Comparison of ENCODE assay signal across 8 mouse cellular contexts in the genomic region with DNA sequence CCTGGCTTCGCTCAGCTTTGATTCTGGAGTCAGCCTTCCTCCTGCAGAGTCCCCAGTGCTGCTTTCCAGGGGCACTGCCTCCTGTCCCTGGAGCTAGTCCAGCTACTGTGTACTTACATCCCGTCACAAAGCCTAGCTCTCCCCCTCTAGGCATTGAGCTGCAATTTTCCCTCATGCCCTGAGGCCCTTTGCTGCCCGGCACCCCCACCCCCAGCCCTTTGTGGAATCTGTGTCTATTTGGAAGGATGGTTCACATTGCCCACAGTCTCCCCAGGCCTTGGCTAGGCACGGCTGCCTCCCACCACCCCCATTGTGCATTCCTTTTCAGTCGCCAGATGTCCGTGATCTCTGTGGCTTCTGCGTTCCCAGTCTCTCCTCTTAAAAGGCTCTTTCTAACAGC.
DNase-seq lines count a peak whose midpoint lies in the region; ATAC-seq lines count a peak whose summit lies in the region.

No protein-coding gene starts in this region.

- no peak for DNase-seq in liver, embryonic 11.5 days (ENCODE audit: low spot score)
- DNase-seq in embryo, embryonic 11 days, result peak; percentile 74
- DNase-seq in hindbrain, embryonic 11.5 days (ENCODE audit: low spot score), result peak; percentile 75
- no peak for DNase-seq in urinary bladder, adult 18-20 months (ENCODE audit: low spot score in 2 of 2)
- DNase-seq in spleen, postnatal 10 days (ENCODE audit: low spot score in 2 of 2), result no peak

- H3K4me2 ChIP-seq in liver, embryonic 11.5 days, result no peak overlapping the region
- no peak overlapping the region for H3K4me2 ChIP-seq in liver, embryonic 12.5 days
- H3K4me2 ChIP-seq in hindbrain, embryonic 11.5 days (replicated peaks; ENCODE audit: low read depth, low read length), result no peak overlapping the region; the same call in 1 of the 2 replicates
- no peak overlapping the region for H3K4me2 ChIP-seq in lung, embryonic 15.5 days
- H3K4me2 ChIP-seq in stomach, embryonic 15.5 days, result no peak overlapping the region

- no peaks in the 10 kb centered on the region; the same call in 1 of the 2 replicates for H3K36me3 ChIP-seq in liver, embryonic 11.5 days (ENCODE audit: control insufficient read depth, insufficient read depth, low read length)
- 0 out of 2 replicates have a peak, but pooled peaks cover 4% of the 10 kb centered on the region for H3K36me3 ChIP-seq in liver, embryonic 12.5 days
- H3K36me3 ChIP-seq in hindbrain, embryonic 11.5 days (ENCODE audit: control insufficient read depth, insufficient read depth, low read length), result no peaks in the 10 kb centered on the region
- H3K36me3 ChIP-seq in lung, embryonic 15.5 days, result peaks cover 24% of the 10 kb centered on the region
- no peaks in the 10 kb centered on the region for H3K36me3 ChIP-seq in stomach, embryonic 15.5 days

- ATAC-seq in liver, embryonic 11.5 days (replicated peaks; ENCODE audit: low FRiP score), result peak; percentile 38; the same call in 1 of the 2 replicates
- ATAC-seq in liver, embryonic 12.5 days, result no peak
- ATAC-seq in hindbrain, embryonic 11.5 days (ENCODE audit: low FRiP score), result peak; percentile 82
- ATAC-seq in lung, embryonic 15.5 days (ENCODE audit: borderline replicate concordance, extremely low read depth, low FRiP score, low TSS enrichment), result no peak
- ATAC-seq in stomach, embryonic 15.5 days (ENCODE audit: insufficient read depth, low FRiP score, low read depth), result peak; percentile 44; the same call in 1 of the 2 replicates

- H3K27ac ChIP-seq in liver, embryonic 11.5 days (ENCODE audit: low read depth, low read length), result no peak overlapping the region
- no peak overlapping the region for H3K27ac ChIP-seq in liver, embryonic 12.5 days
- peak overlapping the region; percentile 92 for H3K27ac ChIP-seq in hindbrain, embryonic 11.5 days (ENCODE audit: low read depth, low read length)
- H3K27ac ChIP-seq in lung, embryonic 15.5 days, result peak overlapping the region; percentile 65
- peak overlapping the region; percentile 6; the same call in 1 of the 2 replicates for H3K27ac ChIP-seq in stomach, embryonic 15.5 days

- no peak overlapping the region for H3K9ac ChIP-seq in liver, embryonic 11.5 days (ENCODE audit: low read depth, low read length)
- H3K9ac ChIP-seq in liver, embryonic 12.5 days, result no peak overlapping the region
- H3K9ac ChIP-seq in hindbrain, embryonic 11.5 days (ENCODE audit: low read depth, low read length), result peak overlapping the region; percentile 38; the same call in 1 of the 2 replicates
- H3K9ac ChIP-seq in lung, embryonic 15.5 days, result no peak overlapping the region
- no peak overlapping the region for H3K9ac ChIP-seq in stomach, embryonic 15.5 days

- H3K9me3 ChIP-seq in liver, embryonic 11.5 days (ENCODE audit: control insufficient read depth, low read length), result no peaks in the 10 kb centered on the region
- H3K9me3 ChIP-seq in liver, embryonic 12.5 days (replicated peaks), result no peaks in the 10 kb centered on the region
- H3K9me3 ChIP-seq in hindbrain, embryonic 11.5 days (ENCODE audit: control insufficient read depth, low read length), result no peaks in the 10 kb centered on the region
- no peaks in the 10 kb centered on the region for H3K9me3 ChIP-seq in lung, embryonic 15.5 days
- no peaks in the 10 kb centered on the region for H3K9me3 ChIP-seq in stomach, embryonic 15.5 days

- peaks cover 2% of the 10 kb centered on the region; the same call in 1 of the 2 replicates for H3K4me1 ChIP-seq in liver, embryonic 11.5 days (replicated peaks; ENCODE audit: control insufficient read depth, insufficient read depth, low read length)
- peaks cover 5% of the 10 kb centered on the region for H3K4me1 ChIP-seq in liver, embryonic 12.5 days
- peaks cover 11% of the 10 kb centered on the region for H3K4me1 ChIP-seq in hindbrain, embryonic 11.5 days (replicated peaks; ENCODE audit: control insufficient read depth, insufficient read depth, low read length)
- H3K4me1 ChIP-seq in lung, embryonic 15.5 days, result peaks cover 47% of the 10 kb centered on the region
- H3K4me1 ChIP-seq in stomach, embryonic 15.5 days, result peaks cover 13% of the 10 kb centered on the region

- no peak overlapping the region for H3K4me3 ChIP-seq in liver, embryonic 11.5 days (ENCODE audit: low read depth, low read length)
- H3K4me3 ChIP-seq in liver, embryonic 12.5 days, result no peak overlapping the region
- no peak overlapping the region for H3K4me3 ChIP-seq in hindbrain, embryonic 11.5 days (ENCODE audit: low read depth, low read length)
- no peak overlapping the region for H3K4me3 ChIP-seq in lung, embryonic 15.5 days
- H3K4me3 ChIP-seq in stomach, embryonic 15.5 days (replicated peaks), result no peak overlapping the region

- no peaks in the 10 kb centered on the region for H3K27me3 ChIP-seq in liver, embryonic 11.5 days (replicated peaks; ENCODE audit: control insufficient read depth, insufficient read depth, low read length)
- H3K27me3 ChIP-seq in liver, embryonic 12.5 days (replicated peaks), result no peaks in the 10 kb centered on the region
- no peaks in the 10 kb centered on the region for H3K27me3 ChIP-seq in hindbrain, embryonic 11.5 days (ENCODE audit: control insufficient read depth, insufficient read depth, low read length)
- H3K27me3 ChIP-seq in lung, embryonic 15.5 days, result no peaks in the 10 kb centered on the region
- no peaks in the 10 kb centered on the region for H3K27me3 ChIP-seq in stomach, embryonic 15.5 days (replicated peaks)

- WGBS in liver, embryonic 11.5 days, result 66% methylated on average over 7 of the region's 7 CpGs
- WGBS in liver, embryonic 12.5 days (ENCODE audit: insufficient replicate concordance), result 69% methylated on average over 7 of the region's 7 CpGs
- WGBS in hindbrain, embryonic 11.5 days, result 3% methylated on average over 7 of the region's 7 CpGs
- 30% methylated on average over 7 of the region's 7 CpGs for WGBS in lung, embryonic 15.5 days
- WGBS in stomach, embryonic 15.5 days, result 55% methylated on average over 7 of the region's 7 CpGs

Comparison
In these comparisons a context has a peak if more than half of its experiments do, and no peak if none do; other contexts are left out.
1. ATAC-seq: peak in liver, embryonic 11.5 days (single experiment), hindbrain, embryonic 11.5 days (single experiment) and stomach, embryonic 15.5 days (single experiment); none in liver, embryonic 12.5 days (single experiment) and lung, embryonic 15.5 days (single experiment).
2. DNase-seq: peak in embryo, embryonic 11 days (single experiment) and hindbrain, embryonic 11.5 days (single experiment); none in liver, embryonic 11.5 days (single experiment), urinary bladder, adult 18-20 months (0 of 2) and spleen, postnatal 10 days (0 of 2).
3. H3K27ac ChIP-seq: peak in hindbrain, embryonic 11.5 days (single experiment), lung, embryonic 15.5 days (single experiment) and stomach, embryonic 15.5 days (single experiment); none in liver, embryonic 11.5 days (single experiment) and liver, embryonic 12.5 days (single experiment).